28 mouse cellular contexts compared by ENCODE assay signal in genomic region chr7:125115322-125115996, GRCm38 (mm10).
DNase-seq lines count a peak whose midpoint lies in the region; TF ChIP-seq lines count a peak whose summit lies in the region.
"Had no signal": no experiment of that assay in that cellular context is flagged by ENCODE, and none has a peak within 500 bp of the region (broad histone marks: within the 10 kb centered on the region; RNA-seq: fewer than 3 reads in every experiment).

No protein-coding gene starts in this region.

- no peak for TF ChIP-seq CTCF in layer of hippocampus, adult 2 months (conservative IDR thresholded peaks at IDR 0.05)
- no peak for TF ChIP-seq CTCF in brain, embryonic 14.5 days (IDR thresholded peaks at IDR 0.05; ENCODE audit: borderline replicate concordance, extremely low read depth, insufficient read depth, insufficient read length)

- peak; percentile 13 for DNase-seq in adrenal gland, adult 2 months
- no peak for DNase-seq in adrenal gland, postnatal 25 days
- peak; percentile 9 to 14 for DNase-seq in layer of hippocampus, adult 18-20 months (ENCODE audit: low spot score in 2 of 2)
- no peak for DNase-seq in layer of hippocampus, adult 2 months (ENCODE audit: low spot score in 2 of 2)
- peak; percentile 6 for DNase-seq in retina, embryonic 14.5 days (ENCODE audit: low spot score)
- no peak for DNase-seq in retina, postnatal 1 day
- DNase-seq in brain, embryonic 14.5 days (ENCODE audit: low read depth) = peak; percentile 18
- DNase-seq in heart, postnatal 4 days = no peak
- DNase-seq: adrenal gland, postnatal 14 days; cerebellum, adult 2 months; cerebellum, postnatal 14 days; gastrocnemius, adult 2 months; gastrocnemius, postnatal 36 days; heart, adult 2 months; heart, postnatal 10 days; kidney, adult 9 months; kidney, postnatal 10 days; spleen, adult 18-20 months; thymus, postnatal 25 days had no signal

- no peak for TF ChIP-seq POLR2A in brain, embryonic 14.5 days (IDR thresholded peaks at IDR 0.05; ENCODE audit: borderline replicate concordance, extremely low read depth, insufficient read depth, insufficient read length, poor library complexity, severe bottlenecking)

- no peak overlapping the region for H3K4me3 ChIP-seq in layer of hippocampus, adult 2 months
- H3K4me3 ChIP-seq: erythroblast, embryonic 14.5 days; forebrain, embryonic 13.5 days; gastrocnemius, adult 2 months; heart, adult 2 months; heart, embryonic 13.5 days; limb, embryonic 12.5 days; lung, embryonic 15.5 days; midbrain, embryonic 10.5 days; midbrain, embryonic 15.5 days; myocyte; neural tube, embryonic 12.5 days had no signal

- no peak overlapping the region for H3K27ac ChIP-seq in layer of hippocampus, adult 2 months
- H3K27ac ChIP-seq: forebrain, embryonic 13.5 days; gastrocnemius, adult 2 months; heart, adult 2 months; heart, embryonic 13.5 days; limb, embryonic 12.5 days; lung, embryonic 15.5 days; midbrain, embryonic 10.5 days; midbrain, embryonic 15.5 days; neural tube, embryonic 12.5 days had no signal

Comparison
In these comparisons a context has a peak if more than half of its experiments do, and no peak if none do; other contexts are left out.
1. DNase-seq: peak in adrenal gland, adult 2 months (single experiment), layer of hippocampus, adult 18-20 months (2 of 2), retina, embryonic 14.5 days (single experiment) and brain, embryonic 14.5 days (single experiment); none in adrenal gland, postnatal 25 days (single experiment), layer of hippocampus, adult 2 months (0 of 2), retina, postnatal 1 day (single experiment) and heart, postnatal 4 days (single experiment).